Mouse (Mus musculus) cerebral cortex, adult 2 months (tissue): ENCODE results near the gene Tfeb.

Experiments used
- WGBS: fragments of 180-500 bp; shearing (Covaris S2); methylation state at CpG from one replicate; pipeline ENCODE4 v1.1.7; 2018; 5-methylcytosine and 5-hydroxymethylcytosine counted together

Tfeb gene

DNA sequence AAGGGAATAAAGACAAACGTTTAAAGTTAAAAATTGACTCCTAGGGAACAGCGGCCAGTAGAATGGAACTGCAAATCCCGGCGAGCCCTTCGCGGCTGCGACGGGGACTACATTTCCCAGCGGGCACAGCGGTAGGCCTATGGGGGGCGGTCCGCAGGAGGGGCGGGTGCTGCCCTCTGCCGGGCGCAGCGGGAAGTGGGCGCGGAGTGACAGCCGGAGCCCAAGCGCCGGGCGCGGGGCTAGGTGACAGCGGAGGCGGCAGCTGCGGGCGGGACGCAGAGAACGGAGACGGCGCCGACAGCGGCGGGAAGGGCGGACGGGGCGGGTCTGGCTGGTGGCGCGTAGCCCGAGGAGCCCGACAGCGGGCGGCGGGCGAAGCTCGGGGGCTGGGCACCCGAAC lies at the start of gene Tfeb:
Gene Tfeb, plus strand, starts transcription at position 175 of the 400 bp plus-strand sequence.
- WGBS: under 1% methylated on average over 47 of the region's 47 CpGs

DNA sequence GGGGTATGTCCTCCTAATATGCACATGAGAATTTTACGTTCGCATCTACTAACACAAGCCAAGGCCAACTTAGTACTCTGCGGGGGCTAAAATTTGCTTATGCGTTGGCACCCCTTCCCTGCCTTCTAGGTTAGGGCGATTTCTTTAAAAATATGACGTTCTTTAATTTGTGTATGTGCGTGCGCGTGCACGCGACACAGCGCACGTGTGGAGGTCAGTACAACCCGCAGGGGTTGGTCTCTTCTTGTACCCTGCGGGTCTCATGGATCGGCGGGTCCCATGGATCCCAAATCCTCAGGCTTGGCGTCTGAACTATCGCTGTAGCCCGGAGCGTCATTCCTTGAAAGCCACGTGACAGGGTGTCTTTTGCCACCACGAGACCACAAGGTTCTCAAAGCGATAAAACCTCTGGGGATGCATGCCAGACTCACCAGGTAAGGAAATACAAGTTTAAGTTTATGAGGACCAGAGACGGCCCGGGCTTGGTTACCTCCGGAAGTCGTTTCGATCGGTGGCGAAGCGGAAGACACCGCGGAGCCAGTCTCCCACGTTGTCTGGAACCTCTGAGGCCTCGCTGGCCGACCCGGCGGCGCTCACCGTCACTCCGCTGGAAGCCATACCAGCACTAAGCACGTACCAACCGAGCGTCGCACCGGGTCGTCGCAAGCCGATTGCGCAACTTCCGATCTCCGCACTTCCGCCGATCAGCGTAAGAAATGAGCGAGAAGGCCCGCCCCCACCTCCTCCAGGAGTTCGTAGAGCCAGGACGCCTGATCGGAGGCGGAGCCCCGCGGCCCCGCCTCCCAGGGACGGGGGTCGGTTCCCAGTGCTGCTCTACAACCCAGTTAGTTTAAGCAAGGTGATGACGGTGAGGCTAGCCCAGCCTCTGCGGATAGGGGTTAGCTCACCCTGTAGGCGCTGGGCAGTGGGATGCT lies 49.2 kb upstream of the Tfeb start:
- WGBS: under 1% methylated on average over 70 of the region's 70 CpGs

DNA sequence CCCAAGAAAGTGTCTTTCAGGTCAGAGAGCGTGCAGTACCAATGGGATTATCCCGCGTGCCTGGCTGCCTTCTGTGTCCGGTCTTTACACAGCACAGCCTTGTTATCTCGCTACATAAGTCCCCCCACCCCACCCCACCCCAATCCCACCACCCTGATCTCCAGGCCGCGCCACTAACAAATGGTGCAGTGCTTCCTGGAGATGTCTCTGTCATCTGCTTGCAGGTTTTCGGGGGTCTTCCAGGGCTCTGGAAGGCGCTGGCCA lies 48.6 kb upstream of the Tfeb start, which contains the start of gene Tomm6:
Gene Tomm6, minus strand, starts transcription at position 43 of the 264 bp plus-strand sequence.
- under 1% methylated on average over 9 of the region's 9 CpGs for WGBS

GRCm38 (mm10) chr17:47688608-47689575 lies 47.9 kb upstream of the Tfeb start, which contains the start of gene Frs3:
Frs3 (plus strand) TSS chr17:47689030.
- 1% methylated on average over 53 of the region's 58 CpGs for WGBS

- 77% methylated on average over 8 of the region's 8 CpGs for WGBS
These were observed 46.9 kb upstream of the Tfeb start for GRCm38 (mm10) chr17:47689894-47690293.

GRCm38 (mm10) chr17:47691650-47692049 lies 45.2 kb upstream of the Tfeb start:
- WGBS: 96% methylated on average over 3 of the region's 3 CpGs

DNA sequence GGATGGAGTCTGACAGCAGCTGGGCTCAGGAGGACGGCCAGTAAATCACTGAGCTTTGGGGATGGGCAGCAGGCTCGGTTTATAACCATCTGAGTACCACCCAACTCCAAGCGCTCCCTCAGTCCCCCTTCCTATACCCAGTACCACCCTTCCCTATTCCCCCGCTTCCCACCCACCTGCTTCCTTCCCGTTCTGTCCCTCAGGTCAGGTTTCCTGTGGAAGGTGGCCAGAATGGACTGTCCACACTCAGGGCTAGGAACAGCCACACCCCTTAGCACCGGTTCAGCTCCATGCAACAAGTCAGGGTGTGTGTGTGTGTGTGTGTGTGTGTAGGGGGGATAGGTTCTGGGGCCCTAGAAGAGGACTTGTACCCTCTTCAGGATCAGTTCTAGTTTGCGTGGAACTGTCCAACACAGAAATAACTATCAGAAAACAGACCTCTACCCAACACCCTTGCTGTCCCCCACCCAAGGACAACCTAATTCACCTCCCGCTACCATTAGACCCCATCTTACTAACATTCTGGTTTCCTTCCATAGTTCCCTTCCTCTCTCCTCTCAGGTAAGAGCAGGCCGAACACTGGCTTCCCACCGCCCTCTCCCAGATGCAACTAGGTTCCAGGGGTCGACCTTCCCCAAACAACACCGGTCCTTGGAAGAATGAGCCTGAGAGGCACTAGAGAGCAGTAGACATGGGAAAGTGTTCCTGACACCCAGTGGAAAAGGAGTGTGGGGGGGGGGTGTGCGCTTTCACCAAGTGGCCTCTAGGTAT lies 43.0 kb upstream of the Tfeb start:
- WGBS: 53% methylated on average over 13 of the region's 13 CpGs

DNA sequence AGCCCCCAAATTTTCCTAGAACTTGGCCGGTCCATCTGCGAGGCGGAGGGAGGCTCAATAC lies 42.6 kb upstream of the Tfeb start, which contains the start of gene Gm21981:
Gene Gm21981, minus strand, starts transcription at position 14 of the 61 bp plus-strand sequence.
- WGBS: 2% methylated on average over 3 of the region's 3 CpGs

- WGBS: 2% methylated on average over 80 of the region's 82 CpGs
These were observed 42.1 kb upstream of the Tfeb start, which contains the start of gene Prickle4 for GRCm38 (mm10) chr17:47694503-47695336. Prickle4 (minus strand) TSS chr17:47694736.

GRCm38 (mm10) chr17:47695337-47695710 lies 41.5 kb upstream of the Tfeb start:
- WGBS: under 1% methylated on average over 22 of the region's 23 CpGs

DNA sequence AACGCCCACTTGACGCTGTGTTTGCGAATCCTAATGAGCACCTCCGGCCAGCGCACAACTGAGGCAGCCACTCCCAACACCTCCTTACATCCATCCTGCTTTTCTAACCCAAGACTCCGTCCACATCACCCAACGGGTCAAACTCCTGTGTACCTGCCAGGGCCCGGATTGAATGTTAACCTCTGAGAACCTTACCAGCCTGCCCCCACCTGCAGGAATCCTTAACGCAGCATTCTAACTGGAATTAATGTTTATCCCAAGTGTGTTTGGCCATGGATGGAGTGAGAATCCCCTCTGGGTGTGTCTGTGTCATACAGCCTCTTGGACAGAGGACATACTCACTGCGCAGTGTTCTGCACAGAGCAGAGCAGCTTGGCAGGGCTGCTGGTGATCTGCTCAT lies 38.7 kb upstream of the Tfeb start:
- 95% methylated on average over 10 of the region's 10 CpGs for WGBS

DNA sequence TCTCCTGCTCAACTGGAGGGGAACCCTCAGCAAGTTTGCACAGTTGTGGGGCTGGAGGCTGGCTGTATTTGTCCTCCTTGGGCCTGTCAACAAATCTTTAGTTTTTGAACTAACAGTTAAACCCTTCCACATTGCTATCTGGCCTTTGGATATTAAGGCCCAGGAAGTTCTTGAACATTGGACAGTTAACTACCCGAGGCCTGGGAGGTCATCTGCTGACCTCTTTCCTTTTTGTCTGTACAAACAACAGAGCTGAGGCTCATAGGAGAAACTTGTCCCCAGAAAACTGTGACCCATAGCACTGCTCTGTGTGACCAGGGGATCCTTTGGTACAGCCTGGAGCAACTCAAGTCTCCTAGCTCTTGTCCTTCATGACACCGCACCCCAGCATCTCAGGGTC lies 37.8 kb upstream of the Tfeb start:
- WGBS: 83% methylated on average over 2 of the region's 2 CpGs

GRCm38 (mm10) chr17:47701793-47702192 lies 35.0 kb upstream of the Tfeb start:
- WGBS: 66% methylated on average over 9 of the region's 9 CpGs

DNA sequence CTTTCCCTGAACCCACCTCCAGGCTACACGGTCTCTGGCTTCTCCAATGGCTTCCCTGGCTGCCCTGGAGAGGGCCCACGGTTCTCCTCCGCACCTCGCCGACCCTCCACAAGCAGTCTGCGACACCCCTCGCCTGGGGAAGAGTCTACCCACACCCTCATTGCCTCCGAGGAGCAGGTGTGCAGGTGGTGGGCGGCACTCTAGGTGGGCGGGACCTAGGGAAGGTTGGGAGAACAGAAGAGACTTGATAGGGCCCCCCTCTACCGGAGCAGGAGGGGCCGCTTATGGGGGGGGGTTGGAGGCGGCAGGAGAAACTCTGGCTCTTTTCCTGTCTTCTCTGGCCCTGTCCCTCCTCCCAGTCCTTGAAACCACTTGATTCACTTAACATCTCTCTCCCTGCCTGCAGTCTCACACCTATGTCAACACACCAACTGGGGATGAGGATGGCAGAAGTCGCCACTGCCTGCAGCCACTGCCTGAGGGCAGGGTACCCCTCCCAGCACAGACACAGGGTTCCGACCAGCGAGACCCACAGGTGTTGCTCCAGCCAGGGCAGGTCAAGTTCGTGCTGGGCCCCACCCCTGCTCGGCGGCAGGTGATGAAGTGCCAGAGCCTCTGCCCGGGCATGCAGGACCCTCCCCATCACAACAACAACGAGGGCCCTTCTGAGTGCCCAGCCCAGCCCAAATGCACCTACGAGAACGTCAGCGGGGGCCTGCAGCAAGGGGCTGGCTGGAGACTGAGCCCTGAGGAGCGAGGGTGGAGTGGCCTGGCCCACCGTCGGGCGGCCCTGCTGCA lies 34.1 kb upstream of the Tfeb start:
- 69% methylated on average over 28 of the region's 28 CpGs for WGBS

DNA sequence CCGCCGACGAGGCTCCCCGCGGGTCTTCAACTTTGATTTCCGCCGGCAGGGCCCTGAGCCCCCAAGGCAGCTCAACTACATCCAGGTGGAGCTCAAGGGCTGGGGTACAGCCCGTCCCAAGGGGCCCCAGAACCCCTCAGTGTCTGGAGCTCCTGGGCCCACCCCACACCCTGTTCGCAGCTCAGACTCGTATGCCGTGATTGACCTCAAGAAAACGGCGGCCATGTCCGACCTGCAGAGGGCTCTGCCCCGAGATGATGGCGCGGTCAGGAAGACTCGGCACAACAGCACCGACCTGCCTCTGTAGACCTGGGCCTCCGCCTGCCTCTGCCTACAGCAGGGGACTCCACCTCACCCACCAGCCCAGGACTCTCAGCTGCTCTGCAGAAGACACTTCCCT lies 33.3 kb upstream of the Tfeb start:
- WGBS: 66% methylated on average over 20 of the region's 20 CpGs

DNA sequence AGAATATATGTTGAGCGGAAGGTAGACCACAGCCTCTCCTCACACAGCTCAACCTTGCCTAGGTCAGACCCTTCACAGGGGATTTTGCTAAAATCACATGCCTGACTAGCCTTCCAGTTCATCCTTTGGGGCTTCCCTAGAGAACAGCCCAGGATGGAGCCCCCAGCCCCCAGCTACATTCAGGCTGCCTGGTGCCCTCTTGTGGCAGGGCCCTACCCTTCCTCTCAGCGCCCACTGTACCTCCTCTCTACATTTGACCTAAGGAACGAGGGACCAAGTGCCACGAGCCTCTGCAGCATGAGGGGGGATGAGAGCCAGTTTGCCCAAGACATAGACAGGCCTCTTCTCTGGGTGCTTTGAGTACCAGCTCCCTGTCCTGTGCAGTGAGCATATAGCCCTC lies 32.1 kb upstream of the Tfeb start:
- whole genome bisulfite sequencing: 93% methylated on average over 4 of the region's 4 CpGs

DNA sequence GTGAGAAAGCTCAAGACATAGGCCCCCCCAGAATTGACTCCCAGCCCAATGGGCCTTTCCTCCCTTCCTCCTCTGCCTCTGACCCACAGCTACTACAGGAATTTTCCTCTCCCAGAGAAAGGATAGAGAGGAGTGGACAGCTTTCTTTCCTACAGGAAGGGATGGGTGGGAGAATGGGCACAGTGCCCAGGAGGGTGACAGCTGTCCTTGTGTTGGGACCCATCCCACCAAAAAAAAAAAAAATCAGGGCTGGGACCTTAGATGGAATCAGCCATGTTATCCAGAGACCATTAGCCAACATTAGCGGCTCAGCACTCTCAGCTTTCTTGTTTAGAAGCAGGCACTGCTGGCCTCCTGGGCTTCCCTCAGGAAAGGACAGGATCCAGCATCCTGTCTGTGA lies 30.6 kb upstream of the Tfeb start:
- WGBS: 81% methylated on average over 1 of the region's 1 CpGs

GRCm38 (mm10) chr17:47707961-47708360 lies 28.9 kb upstream of the Tfeb start:
- WGBS: 89% methylated on average over 3 of the region's 3 CpGs

- 72% methylated on average over 4 of the region's 4 CpGs for WGBS
These were observed 27.9 kb upstream of the Tfeb start for GRCm38 (mm10) chr17:47708972-47709371.

- WGBS: 91% methylated on average over 3 of the region's 3 CpGs
These were observed 26.8 kb upstream of the Tfeb start for GRCm38 (mm10) chr17:47710036-47710435.
